Mouse (Mus musculus) midbrain, postnatal 0 days (tissue): ENCODE measurements around the gene Urod. TPM values are rescaled to one million over a fixed set of nuclear protein-coding genes. Genes with fewer than 3 reads are reported as not detected.

Source experiments
- ATAC-seq: fragments of 200-750 bp; cut with Nextera tagmentation; 2 replicates; pipeline ENCODE4 v1.8.0; 2017; ENCODE audit warnings: moderate number of reproducible peaks, mild to moderate bottlenecking, moderate TSS enrichment, moderate library complexity; ENCODE audit not compliant: low FRiP score
- DNase-seq: peaks from one replicate; pipeline ENCODE4 v3.0.0-alpha.2; 2015; ENCODE audit warnings: low spot score
- H3K27ac ChIP-seq: fragments of 300-500 bp; sonication (generic); 2 replicates; pipeline ENCODE4 v1.5.1; 2014; ENCODE audit warnings: low read depth, mild to moderate bottlenecking, low read length, mixed read lengths
- H3K27me3 ChIP-seq: fragments of 300-500 bp; sonication (generic); 2 replicates; pipeline ENCODE4 v1.6.1; 2014; ENCODE audit warnings: low read length, control low read depth, mixed read lengths; ENCODE audit not compliant: insufficient read depth
- H3K36me3 ChIP-seq: fragments of 300-500 bp; sonication (generic); 2 replicates; pipeline ENCODE4 v1.6.1; 2014; ENCODE audit warnings: low read length, control low read depth, mixed read lengths; ENCODE audit not compliant: insufficient read depth
- H3K4me1 ChIP-seq: fragments of 300-500 bp; sonication (generic); 2 replicates; pipeline ENCODE4 v1.6.1; 2014; ENCODE audit warnings: mild to moderate bottlenecking, control low read depth, antibody characterized with exemption, low read length, mixed read lengths; ENCODE audit not compliant: insufficient read depth
- H3K4me2 ChIP-seq: fragments of 300-500 bp; sonication (generic); 2 replicates; pipeline ENCODE4 v1.6.1; 2014; ENCODE audit warnings: low read depth, mild to moderate bottlenecking, low read length, mixed read lengths; ENCODE audit not compliant: poor library complexity, severe bottlenecking
- H3K4me3 ChIP-seq: fragments of 300-500 bp; sonication (generic); 2 replicates; pipeline ENCODE4 v1.5.1; 2014; ENCODE audit warnings: low read depth, mild to moderate bottlenecking, low read length, moderate library complexity
- H3K9ac ChIP-seq: fragments of 300-500 bp; sonication (generic); replicated peaks from 2 replicates; pipeline ENCODE4 v1.6.1; 2014; ENCODE audit warnings: mild to moderate bottlenecking, low read length, moderate library complexity, mixed read lengths; ENCODE audit not compliant: poor library complexity, severe bottlenecking
- H3K9me3 ChIP-seq: fragments of 300-500 bp; sonication (generic); 2 replicates; pipeline ENCODE4 v1.6.1; 2016; ENCODE audit warnings: low read length, control low read depth
- CTCF ChIP-seq: IDR thresholded peaks from 2 replicates; pipeline ENCODE4 v1.5.1; 2016; ENCODE audit warnings: antibody characterized with exemption, mild to moderate bottlenecking
- WGBS: fragments of 180-500 bp; shearing (Covaris S2); extraction: QIAGEN DNeasy Blood & Tissue Kit; methylation state at CpG from one replicate; pipeline ENCODE4 v1.1.7; 2014; 5-methylcytosine and 5-hydroxymethylcytosine counted together
- polyA plus RNA-seq: library from polyadenylated mRNA; unstranded; fragments of >200 nt; fragmentation: Nextera tagmentation; extraction: Ambion mirVana; gene quantifications from 2 replicates; pipeline ENCODE4 v1.2.1, GENCODE M21; 2015
- total RNA-seq: library from RNA; depleted of rRNA; stranded (reverse); fragments of >200 nt; gene quantifications from 2 replicates; pipeline ENCODE4 v1.2.3, GENCODE M21; 2014

Gene Urod
- total and polyA plus RNA-seq, 2 experiments from 2014 or later, result 36.6 to 50.0 TPM

DNA sequence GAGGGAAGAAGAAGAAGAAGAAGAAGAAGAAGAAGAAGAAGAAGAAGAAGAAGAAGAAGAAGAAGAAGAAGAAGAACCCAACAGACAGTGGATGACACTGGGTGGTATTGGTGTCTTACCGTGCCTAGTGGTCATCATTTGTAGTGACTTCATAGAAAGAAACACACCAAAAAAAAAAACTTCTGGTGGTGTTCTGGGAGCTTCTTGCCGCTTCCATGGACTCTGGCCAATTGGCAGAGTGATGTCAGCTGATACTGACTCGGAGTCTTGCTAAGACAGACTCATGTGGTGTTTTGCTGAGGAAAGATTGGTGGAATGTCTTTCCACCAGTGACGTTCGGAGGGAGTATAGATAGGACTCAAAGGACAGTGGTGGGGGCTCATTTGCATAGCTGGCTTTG is 16.0 kb upstream of the Urod start:
- no peak overlapping the region for H3K27ac ChIP-seq
- no peaks in the 10 kb centered on the region for H3K9me3 ChIP-seq
- no peaks in the 10 kb centered on the region for H3K27me3 ChIP-seq
- H3K4me2 ChIP-seq, result no peak overlapping the region
- ATAC-seq, result no peak
- no peaks in the 10 kb centered on the region for H3K4me1 ChIP-seq
- H3K4me3 ChIP-seq, result no peak overlapping the region
- DNase-seq, result no peak
- TF ChIP-seq CTCF, result no peak
- no peaks in the 10 kb centered on the region for H3K36me3 ChIP-seq
- no peak overlapping the region for H3K9ac ChIP-seq
- 84% methylated on average over 5 of the region's 5 CpGs for WGBS

DNA sequence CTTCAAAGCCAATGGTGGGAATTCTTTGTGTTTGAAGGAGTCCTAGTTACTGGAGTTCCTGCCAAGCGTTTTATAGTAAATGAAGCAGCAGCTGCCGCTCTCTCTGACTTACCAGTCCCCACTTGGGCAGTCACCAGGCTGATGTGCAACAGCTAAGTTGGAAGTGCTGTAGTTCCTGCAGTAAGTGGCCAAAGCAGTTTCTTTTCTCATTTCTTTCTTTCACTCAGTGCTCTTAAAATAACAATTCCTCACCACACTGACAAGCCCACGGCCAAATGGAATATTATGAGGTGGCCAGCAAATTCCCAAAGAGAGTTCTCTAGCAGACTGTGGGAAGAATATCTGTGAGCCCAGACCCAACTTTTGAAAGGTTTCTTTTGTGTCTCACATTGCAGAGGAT is 12.8 kb upstream of the Urod start:
- Histone ChIP-seq H3K4me3 (no peak overlapping the region), H3K36me3 (peaks cover 27% of the 10 kb centered on the region), H3K27me3 (no peaks in the 10 kb centered on the region), H3K27ac (no peak overlapping the region), H3K9me3 (no peaks in the 10 kb centered on the region), H3K4me1 (no peaks in the 10 kb centered on the region), H3K9ac (no peak overlapping the region), H3K4me2 (no peak overlapping the region)
- TF ChIP-seq CTCF, result no peak
- DNase-seq (peak; percentile 34), ATAC-seq (no peak)
- WGBS, result 66% methylated on average over 3 of the region's 3 CpGs

GRCm38 (mm10) chr4:117005611-117006400 is 11.6 kb upstream of the Urod start:
- 0 out of 2 replicates have a peak, but pooled peaks have one; percentile 5 for TF ChIP-seq CTCF
- Histone ChIP-seq H3K27me3 (no peaks in the 10 kb centered on the region), H3K9ac (no peak overlapping the region), H3K4me3 (no peak overlapping the region), H3K9me3 (no peaks in the 10 kb centered on the region), H3K36me3 (peaks cover 38% of the 10 kb centered on the region), H3K27ac (no peak overlapping the region), H3K4me1 (no peaks in the 10 kb centered on the region), H3K4me2 (no peak overlapping the region)
- ATAC-seq (no peak), DNase-seq (no peak)
- 74% methylated on average over 7 of the region's 7 CpGs for WGBS

- DNase-seq (no peak), ATAC-seq (no peak)
- no peak overlapping the region for H3K4me2 ChIP-seq
- H3K9me3 ChIP-seq, result no peaks in the 10 kb centered on the region
- H3K9ac ChIP-seq, result no peak overlapping the region
- no peak overlapping the region for H3K27ac ChIP-seq
- peaks cover 49% of the 10 kb centered on the region for H3K36me3 ChIP-seq
- no peaks in the 10 kb centered on the region for H3K4me1 ChIP-seq
- H3K27me3 ChIP-seq, result no peaks in the 10 kb centered on the region
- H3K4me3 ChIP-seq, result no peak overlapping the region
- 87% methylated on average over 4 of the region's 4 CpGs for WGBS
- TF ChIP-seq CTCF, result no peak
Observed at GRCm38 (mm10) chr4:117004649-117005048, 10.4 kb upstream of the Urod start.

GRCm38 (mm10) chr4:117002543-117003521 is 8.6 kb upstream of the Urod start:
- 58% methylated on average over 38 of the region's 38 CpGs for whole genome bisulfite sequencing
- peaks cover 62% of the 10 kb centered on the region for H3K36me3 ChIP-seq
- ATAC-seq, result no peak; the same call in 1 of the 2 replicates

More at GRCm38 (mm10) chr4:117002543-117003521, 8.6 kb upstream of the Urod start:
- H3K9me3 ChIP-seq, result no peaks in the 10 kb centered on the region
- no peaks in the 10 kb centered on the region for H3K4me1 ChIP-seq
- no peak overlapping the region for H3K27ac ChIP-seq
- no peak overlapping the region for H3K9ac ChIP-seq
- no peak overlapping the region for H3K4me2 ChIP-seq
- peak; percentile 84 for DNase-seq
- no peaks in the 10 kb centered on the region for H3K27me3 ChIP-seq
- H3K4me3 ChIP-seq, result no peak overlapping the region
- peak; percentile 80 for TF ChIP-seq CTCF
